8 mouse cellular contexts compared by ENCODE assay signal in the genomic region with DNA sequence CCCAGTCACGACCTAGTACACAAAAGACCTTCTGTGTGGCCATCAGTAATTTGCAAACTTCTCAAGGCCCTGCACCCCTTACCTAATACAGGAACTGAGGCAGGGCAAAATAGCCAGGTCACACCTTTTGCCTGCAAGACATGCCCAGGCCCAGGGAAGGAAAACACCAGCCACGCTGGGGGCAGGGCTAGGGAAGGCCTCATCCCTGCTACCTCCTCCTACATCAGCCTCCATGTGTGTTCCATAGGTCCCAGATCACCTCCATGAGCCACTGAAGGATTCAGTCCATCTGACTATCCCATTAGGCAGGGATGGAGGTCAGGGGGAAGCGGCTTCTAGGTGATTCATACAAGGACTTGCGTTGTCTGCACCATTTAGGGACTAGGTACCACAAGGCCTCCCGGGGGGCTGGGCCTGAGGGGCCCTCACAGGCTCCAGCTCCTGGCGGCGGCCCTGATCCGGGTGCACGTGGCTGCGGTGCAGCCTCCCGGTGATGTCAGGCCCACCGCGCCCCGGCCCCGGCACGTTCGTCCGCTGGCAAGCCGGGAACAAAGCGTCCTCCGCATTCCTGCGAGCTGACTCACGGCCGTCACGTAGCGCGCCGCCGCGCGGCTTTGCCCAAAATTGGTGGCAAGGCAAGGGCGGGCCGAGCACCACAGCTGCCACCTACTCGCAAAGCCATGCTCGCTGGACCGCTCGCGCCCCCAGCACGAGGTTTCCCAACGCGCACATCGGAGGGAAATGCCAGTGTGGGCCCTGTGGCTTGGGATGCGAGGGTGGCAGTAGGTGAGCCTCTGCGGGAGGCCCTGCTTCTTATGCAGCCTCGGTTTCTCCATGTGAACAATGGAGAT. TPM values are rescaled to one million over a fixed set of nuclear protein-coding genes. Genes with fewer than 3 reads are reported as not detected.
DNase-seq lines count a peak whose midpoint lies in the region; ATAC-seq lines count a peak whose summit lies in the region.

No protein-coding gene starts in this region.

- ATAC-seq in intestine, embryonic 16.5 days: peak; percentile 88
- ATAC-seq in midbrain, embryonic 12.5 days (ENCODE audit: low FRiP score, low read depth): peak; percentile 82
- peak; percentile 79 for ATAC-seq in stomach, embryonic 15.5 days (ENCODE audit: insufficient read depth, low FRiP score, low read depth)

- H3K36me3 ChIP-seq in embryonic facial prominence, embryonic 10.5 days (replicated peaks): no peaks in the 10 kb centered on the region
- no peaks in the 10 kb centered on the region for H3K36me3 ChIP-seq in intestine, embryonic 16.5 days (ENCODE audit: control insufficient read depth, insufficient read depth, low read length)
- no peaks in the 10 kb centered on the region for H3K36me3 ChIP-seq in midbrain, embryonic 12.5 days
- H3K36me3 ChIP-seq in stomach, embryonic 15.5 days: no peaks in the 10 kb centered on the region

- H3K9ac ChIP-seq in intestine, embryonic 16.5 days (ENCODE audit: low read depth, low read length): peak overlapping the region; percentile 63
- H3K9ac ChIP-seq in midbrain, embryonic 12.5 days (replicated peaks): peak overlapping the region; percentile 45
- H3K9ac ChIP-seq in stomach, embryonic 15.5 days: no peak overlapping the region

- WGBS in embryonic facial prominence, embryonic 10.5 days: 6% methylated on average over 45 of the region's 45 CpGs
- 5% methylated on average over 45 of the region's 45 CpGs for WGBS in intestine, embryonic 16.5 days
- WGBS in midbrain, embryonic 12.5 days: 6% methylated on average over 45 of the region's 45 CpGs
- 6% methylated on average over 45 of the region's 45 CpGs for WGBS in stomach, embryonic 15.5 days

- intact Hi-C loops in left cerebral cortex, postnatal 4 days (cut with DNase I): no loop called here

- H3K4me1 ChIP-seq in embryonic facial prominence, embryonic 10.5 days: peaks cover 14% of the 10 kb centered on the region
- H3K4me1 ChIP-seq in intestine, embryonic 16.5 days (ENCODE audit: control insufficient read depth, insufficient read depth, low read length): peaks cover 15% of the 10 kb centered on the region
- H3K4me1 ChIP-seq in midbrain, embryonic 12.5 days: peaks cover 12% of the 10 kb centered on the region
- H3K4me1 ChIP-seq in stomach, embryonic 15.5 days: peaks cover 7% of the 10 kb centered on the region

- DNase-seq in adrenal gland, adult 2 months: peak; percentile 94
- DNase-seq in embryonic facial prominence, embryonic 10.5 days (ENCODE audit: low spot score): peak; percentile 86
- DNase-seq in heart, adult 11 months: peak; percentile 98
- DNase-seq in left cerebral cortex, postnatal 4 days: peak; percentile 70
- DNase-seq in B cell, adult 2 months: no peak

- peak overlapping the region; percentile 74 for H3K27ac ChIP-seq in embryonic facial prominence, embryonic 10.5 days (replicated peaks)
- peak overlapping the region; percentile 64 for H3K27ac ChIP-seq in intestine, embryonic 16.5 days (ENCODE audit: low read length)
- H3K27ac ChIP-seq in midbrain, embryonic 12.5 days (replicated peaks): no peak overlapping the region
- peak overlapping the region; percentile 57 for H3K27ac ChIP-seq in stomach, embryonic 15.5 days

- peak overlapping the region; percentile 64 for H3K4me2 ChIP-seq in intestine, embryonic 16.5 days (ENCODE audit: low read depth, low read length)
- H3K4me2 ChIP-seq in midbrain, embryonic 12.5 days (replicated peaks): peak overlapping the region; percentile 52
- H3K4me2 ChIP-seq in stomach, embryonic 15.5 days: peak overlapping the region; percentile 58

- H3K27me3 ChIP-seq in embryonic facial prominence, embryonic 10.5 days (replicated peaks; ENCODE audit: low read depth, poor library complexity, severe bottlenecking): peaks cover 39% of the 10 kb centered on the region
- H3K27me3 ChIP-seq in intestine, embryonic 16.5 days (replicated peaks; ENCODE audit: control insufficient read depth, insufficient read depth, low read length): no peaks in the 10 kb centered on the region
- H3K27me3 ChIP-seq in midbrain, embryonic 12.5 days: peaks cover 33% of the 10 kb centered on the region
- no peaks in the 10 kb centered on the region for H3K27me3 ChIP-seq in stomach, embryonic 15.5 days (replicated peaks)

- H3K4me3 ChIP-seq in embryonic facial prominence, embryonic 10.5 days: peak overlapping the region; percentile 51
- peak overlapping the region; percentile 33 for H3K4me3 ChIP-seq in intestine, embryonic 16.5 days (ENCODE audit: low read length)
- H3K4me3 ChIP-seq in midbrain, embryonic 12.5 days: peak overlapping the region; percentile 31
- peak overlapping the region; percentile 19 for H3K4me3 ChIP-seq in stomach, embryonic 15.5 days (replicated peaks)

- H3K9me3 ChIP-seq in embryonic facial prominence, embryonic 10.5 days: no peaks in the 10 kb centered on the region
- no peaks in the 10 kb centered on the region for H3K9me3 ChIP-seq in intestine, embryonic 16.5 days (ENCODE audit: control insufficient read depth, low read length)
- no peaks in the 10 kb centered on the region for H3K9me3 ChIP-seq in midbrain, embryonic 12.5 days
- no peaks in the 10 kb centered on the region for H3K9me3 ChIP-seq in stomach, embryonic 15.5 days

RNA-seq across cellular contexts. Expression of gene Edn2, which starts 12.5 kb away (rescaled TPM):
- not detected for total RNA-seq in adrenal gland, adult 2 months (2021)
- polyA plus RNA-seq in adrenal gland, adult 2 months (2012; rRNA removed): not detected in 2 replicates
- polyA plus RNA-seq in embryonic facial prominence, embryonic 10.5 days (2016; fragmentation: Nextera tagmentation; extraction: Ambion mirVana): not detected in 2 replicates
- polyA plus RNA-seq in intestine, embryonic 16.5 days (2015; fragmentation: Nextera tagmentation; extraction: Ambion mirVana): 5.3 and 5.8 TPM in 2 replicates
- total RNA-seq in left cerebral cortex, postnatal 4 days (2021): not detected
- not detected in 2 replicates for polyA plus RNA-seq in midbrain, embryonic 12.5 days (2016; fragmentation: Nextera tagmentation; extraction: Ambion mirVana)
- polyA plus RNA-seq in stomach, embryonic 15.5 days (2015; fragmentation: Nextera tagmentation; extraction: Ambion mirVana): 3.7 and 3.8 TPM in 2 replicates

Comparison
In these comparisons a context has a peak if more than half of its experiments do, and no peak if none do; other contexts are left out.
1. DNase-seq: peak in adrenal gland, adult 2 months (single experiment), embryonic facial prominence, embryonic 10.5 days (single experiment), heart, adult 11 months (single experiment) and left cerebral cortex, postnatal 4 days (single experiment); none in B cell, adult 2 months (0 of 2).
2. Peak in every context shown above with its lines, with median percentiles within 50 percentile points of each other: H3K4me3 ChIP-seq, ATAC-seq and H3K4me2 ChIP-seq.